Mouse (Mus musculus) c-Kit-positive CD71-positive TER-119-negative erythroid progenitor cells, embryonic 14.5 days (primary cell): ENCODE data around the gene Actl7b.

ENCODE experiments used
- DNase-seq: peaks from one replicate; pipeline ENCODE4 v3.0.0-alpha.2; 2013; ENCODE audit warnings: low read depth

Actl7b gene

GRCm38 (mm10) chr4:56741041-56741493, at the start of gene Actl7b:
Gene Actl7b (minus strand): TSS chr4:56741443.
- DNase-seq: no peak

- DNase-seq: no peak
Measured at GRCm38 (mm10) chr4:56771065-56771464, 29.8 kb upstream of the Actl7b start.

GRCm38 (mm10) chr4:56768913-56769312, 27.7 kb upstream of the Actl7b start:
- no peak for DNase-seq

- no peak for DNase-seq
Measured at GRCm38 (mm10) chr4:56767861-56768284, 26.6 kb upstream of the Actl7b start.

GRCm38 (mm10) chr4:56757693-56758092, 16.4 kb upstream of the Actl7b start:
- DNase-seq: no peak

GRCm38 (mm10) chr4:56756966-56757600, 15.8 kb upstream of the Actl7b start:
- DNase-seq: no peak

- DNase-seq: no peak
Measured at GRCm38 (mm10) chr4:56756021-56756420, 14.8 kb upstream of the Actl7b start.

- no peak for DNase-seq
Measured at GRCm38 (mm10) chr4:56747456-56747855, 6.2 kb upstream of the Actl7b start.

- no peak for DNase-seq
Measured at GRCm38 (mm10) chr4:56746345-56746744, 5.1 kb upstream of the Actl7b start.

GRCm38 (mm10) chr4:56743363-56744195, 2.3 kb upstream of the Actl7b start, which contains the start of gene Actl7a:
Gene Actl7a (plus strand): TSS chr4:56743413.
- DNase-seq: no peak

GRCm38 (mm10) chr4:56742698-56743097, 1.5 kb upstream of the Actl7b start:
- DNase-seq: no peak

GRCm38 (mm10) chr4:56740611-56741010, 632 bp downstream of the Actl7b start:
- DNase-seq: no peak

- no peak for DNase-seq
Measured at GRCm38 (mm10) chr4:56740020-56740485, 1.2 kb downstream of the Actl7b start, which contains the start of gene Gm26657. Gene Gm26657 (plus strand): TSS chr4:56740070.

- DNase-seq: no peak
Measured at GRCm38 (mm10) chr4:56725839-56726238, 15.4 kb downstream of the Actl7b start.

- no peak for DNase-seq
Measured at GRCm38 (mm10) chr4:56723237-56723636, 18.0 kb downstream of the Actl7b start.

- DNase-seq: no peak
Measured at GRCm38 (mm10) chr4:56722346-56722745, 18.9 kb downstream of the Actl7b start.

- peak; percentile 10 for DNase-seq
Measured at GRCm38 (mm10) chr4:56721469-56721868, 19.8 kb downstream of the Actl7b start.

- DNase-seq: no peak
Measured at GRCm38 (mm10) chr4:56720403-56720802, 20.8 kb downstream of the Actl7b start.

- no peak for DNase-seq
Measured at GRCm38 (mm10) chr4:56719456-56719855, 21.8 kb downstream of the Actl7b start.

GRCm38 (mm10) chr4:56718573-56719442, 22.4 kb downstream of the Actl7b start:
- DNase-seq: no peak

GRCm38 (mm10) chr4:56717932-56718331, 23.3 kb downstream of the Actl7b start:
- DNase-seq: no peak

GRCm38 (mm10) chr4:56716801-56717200, 24.4 kb downstream of the Actl7b start:
- no peak for DNase-seq
